Mouse (Mus musculus): Measurements from ENCODE around the gene Hhat.

- TF ChIP-seq CTCF (conservative IDR thresholded peaks at IDR 0.05 in 1 of 2, IDR thresholded peaks at IDR 0.05 in 1 of 2; ENCODE audit: low read depth in 2 of 2, low read length in 2 of 2) (no peak), USF1 (IDR thresholded peaks at IDR 0.05; ENCODE audit: low read depth, low read length) (no peak), EP300 (IDR thresholded peaks at IDR 0.05; ENCODE audit: low read length) (no peak)
Measured at GRCm38 (mm10) chr1:192497505-192497904, 273.5 kb downstream of the Hhat start.
